Mouse (Mus musculus) kidney, adult 18-20 months (tissue): ENCODE data around the gene Astn2.

Source experiments
- DNase-seq: peaks from one replicate; pipeline ENCODE4 v3.0.0; 2021

Astn2 gene

DNA sequence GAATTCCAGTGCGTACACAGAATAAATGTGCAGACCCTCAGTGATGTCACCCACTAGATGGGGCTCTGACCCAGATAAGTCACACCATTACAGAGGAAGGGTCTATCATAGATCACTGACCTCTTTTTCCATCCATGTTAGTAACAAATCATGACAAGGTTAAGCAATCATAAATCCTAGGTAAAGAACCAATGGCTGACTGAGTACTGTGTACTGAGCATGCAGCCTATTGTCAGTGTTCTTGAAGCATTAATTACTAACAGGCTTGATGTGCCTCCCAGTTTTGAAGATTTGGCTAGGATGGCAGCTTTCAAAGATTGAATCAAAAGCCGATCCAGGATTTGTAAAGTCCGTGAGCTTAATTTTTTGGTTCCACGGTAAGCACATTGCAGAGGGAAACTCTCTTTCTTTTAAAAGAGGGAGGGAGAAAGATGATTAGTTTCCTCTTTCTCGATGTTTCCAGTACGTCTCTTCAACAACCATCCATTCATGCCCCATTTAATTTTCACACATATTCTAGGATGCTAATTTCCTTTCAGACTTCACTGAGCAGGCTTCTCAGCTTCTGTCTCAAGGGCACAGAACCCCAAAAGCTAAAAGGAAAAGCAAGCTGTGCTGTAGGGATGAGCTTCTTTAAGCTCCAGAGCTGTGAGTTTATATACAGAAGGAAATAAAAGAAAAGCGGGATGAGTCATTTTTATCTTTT, 93.9 kb downstream of the Astn2 start:
- no peak for DNase-seq

DNA sequence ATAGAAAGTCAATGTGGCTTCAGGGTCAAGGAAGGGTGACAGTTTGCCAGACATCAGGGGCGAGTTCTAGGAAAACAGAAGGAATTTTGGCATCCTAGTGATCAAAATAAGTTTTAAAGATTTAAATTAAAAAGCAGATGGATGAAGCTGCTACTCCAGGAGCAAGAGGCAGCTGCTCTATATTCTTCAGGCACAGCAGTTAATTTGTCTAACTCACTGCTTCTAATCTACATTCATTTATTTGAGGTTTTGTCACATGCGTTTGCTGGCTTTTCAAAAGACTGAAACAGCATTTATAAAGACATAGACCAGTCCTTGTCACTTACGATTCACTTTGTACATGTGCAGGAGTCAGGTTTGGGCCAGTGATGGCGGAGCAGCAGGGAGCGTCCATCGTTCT, 98.0 kb downstream of the Astn2 start:
- no peak for DNase-seq

DNA sequence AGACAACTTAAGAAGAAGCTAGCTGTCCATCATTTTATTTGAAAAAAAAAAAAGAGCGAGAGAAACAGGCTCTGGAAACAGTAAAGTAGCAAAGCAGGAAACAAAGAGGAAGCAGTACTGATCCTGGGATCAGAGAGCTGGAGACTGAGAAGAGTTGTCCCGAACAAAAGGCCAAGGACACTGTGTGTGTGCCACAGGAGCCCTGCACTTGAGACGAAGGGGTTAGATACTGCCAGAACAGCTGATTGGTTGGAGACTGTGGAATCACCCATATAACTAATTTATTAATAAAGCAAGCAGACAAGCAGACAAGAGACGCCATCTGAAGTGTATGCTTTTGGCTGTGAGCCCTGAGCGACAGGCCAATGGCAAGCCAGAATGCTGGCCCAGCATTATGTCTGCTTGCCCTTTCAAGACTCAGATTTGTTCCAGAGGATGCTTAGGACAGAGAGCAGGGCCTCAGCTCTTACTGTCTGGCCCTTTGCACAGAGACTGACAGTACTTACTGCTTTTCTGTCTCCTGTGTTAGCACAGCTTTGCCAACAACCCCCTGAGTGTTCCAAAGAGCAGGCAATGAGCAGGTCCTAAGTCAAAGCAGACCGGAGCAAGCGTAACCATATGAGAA, 101.6 kb downstream of the Astn2 start:
- DNase-seq: no peak

- no peak for DNase-seq
These were observed 119.4 kb downstream of the Astn2 start for GRCm38 (mm10) chr4:66285034-66285433.

- no peak for DNase-seq
These were observed 128.3 kb downstream of the Astn2 start for GRCm38 (mm10) chr4:66276096-66276495.

GRCm38 (mm10) chr4:66271550-66272117, 132.8 kb downstream of the Astn2 start:
- DNase-seq: no peak

- no peak for DNase-seq
These were observed 140.4 kb downstream of the Astn2 start for GRCm38 (mm10) chr4:66264031-66264430.

DNA sequence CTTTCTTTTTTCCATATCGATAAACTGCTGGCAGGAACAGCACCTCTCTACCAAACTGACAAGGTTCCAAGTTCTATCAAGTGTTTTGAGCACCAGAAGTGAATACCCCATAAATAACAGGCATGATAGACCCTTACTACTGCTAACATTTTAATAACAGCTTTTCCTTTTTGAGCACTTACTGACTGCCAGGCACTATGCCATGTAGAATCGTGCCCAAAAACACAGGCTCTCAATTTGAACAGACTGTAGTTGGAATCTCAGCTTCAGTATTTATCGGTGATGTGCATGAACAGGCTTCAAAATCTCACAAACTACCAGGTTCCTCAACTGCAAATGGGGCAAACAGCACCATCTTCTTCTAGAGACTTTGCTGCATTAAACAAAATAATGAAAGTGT, 143.1 kb downstream of the Astn2 start:
- DNase-seq: no peak

GRCm38 (mm10) chr4:66258905-66259304, 145.5 kb downstream of the Astn2 start:
- no peak for DNase-seq

DNA sequence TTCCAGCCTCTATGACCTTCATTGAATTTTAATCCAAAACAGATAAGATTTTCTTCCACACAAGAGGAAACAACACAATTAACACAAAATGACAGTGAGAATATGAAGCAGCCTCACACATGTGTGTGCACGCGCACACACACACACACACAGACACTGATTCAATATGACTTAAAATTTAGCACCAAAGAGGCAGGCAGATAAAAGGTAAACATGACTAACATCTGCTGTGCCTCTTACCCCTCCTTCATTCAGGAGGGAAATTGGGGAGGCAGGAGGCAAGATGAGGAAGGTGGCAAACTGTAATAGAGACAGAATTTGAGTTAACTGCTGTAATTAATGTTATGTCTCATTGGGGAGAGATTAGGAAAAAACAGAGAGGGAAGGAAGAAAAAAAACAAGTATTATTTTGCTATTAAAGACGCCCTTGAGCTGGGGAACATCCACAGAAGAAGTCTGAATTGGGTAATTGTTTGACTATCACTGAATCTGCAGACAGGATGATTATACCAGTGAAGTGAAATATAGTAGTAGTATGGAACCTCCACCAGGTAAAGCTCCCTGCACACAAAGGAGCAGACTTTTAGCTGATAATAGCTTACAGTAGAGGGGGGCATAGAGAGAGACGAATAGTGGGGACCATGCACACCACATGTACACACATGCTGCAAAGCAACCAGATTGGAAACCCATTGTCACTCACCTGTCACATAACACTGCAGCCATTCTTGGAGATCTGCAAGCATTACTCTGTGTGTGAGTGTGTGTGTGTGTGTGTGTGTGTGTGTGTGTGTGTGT, 149.5 kb downstream of the Astn2 start:
- no peak for DNase-seq

DNA sequence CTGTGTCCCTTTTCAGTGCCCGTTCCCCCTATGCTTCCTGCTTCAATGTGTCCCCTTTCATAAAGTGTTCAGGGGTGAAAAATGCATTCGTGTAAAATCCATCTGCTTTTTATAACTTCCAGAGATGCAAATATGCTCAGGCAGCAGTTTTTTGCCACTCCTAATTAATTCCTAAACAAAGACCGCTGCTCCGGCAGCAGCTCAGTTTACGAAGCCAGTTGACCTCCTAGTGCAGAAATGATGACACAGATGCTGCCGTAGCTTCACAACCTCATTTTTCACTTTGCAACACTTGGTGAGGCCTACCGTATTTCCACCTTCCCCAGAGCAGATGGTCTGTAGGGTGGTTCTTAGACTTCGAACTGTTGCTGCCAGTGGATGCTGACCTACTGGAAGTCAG, 155.9 kb downstream of the Astn2 start:
- no peak for DNase-seq

- DNase-seq: no peak
These were observed 161.7 kb downstream of the Astn2 start for GRCm38 (mm10) chr4:66242683-66243082.

DNA sequence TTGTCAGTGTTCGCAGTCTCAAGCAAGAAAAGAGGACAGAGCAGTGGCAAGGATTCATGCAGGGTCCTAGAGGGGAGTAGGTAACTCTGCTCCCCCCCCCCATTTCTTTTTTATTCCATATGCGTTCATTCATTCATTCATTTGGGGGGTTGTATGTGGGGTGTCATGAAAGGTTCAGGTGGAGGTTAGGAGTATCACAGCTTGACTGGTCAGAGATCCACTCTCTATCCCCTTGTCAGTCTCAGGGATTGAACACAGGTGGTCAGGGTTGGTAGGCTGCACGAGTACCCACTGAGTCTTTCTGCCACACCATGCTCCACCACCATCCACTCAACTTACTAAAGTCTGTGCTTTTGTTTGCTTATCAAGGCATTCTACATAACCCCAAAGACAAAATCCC, 171.6 kb downstream of the Astn2 start:
- no peak for DNase-seq

DNA sequence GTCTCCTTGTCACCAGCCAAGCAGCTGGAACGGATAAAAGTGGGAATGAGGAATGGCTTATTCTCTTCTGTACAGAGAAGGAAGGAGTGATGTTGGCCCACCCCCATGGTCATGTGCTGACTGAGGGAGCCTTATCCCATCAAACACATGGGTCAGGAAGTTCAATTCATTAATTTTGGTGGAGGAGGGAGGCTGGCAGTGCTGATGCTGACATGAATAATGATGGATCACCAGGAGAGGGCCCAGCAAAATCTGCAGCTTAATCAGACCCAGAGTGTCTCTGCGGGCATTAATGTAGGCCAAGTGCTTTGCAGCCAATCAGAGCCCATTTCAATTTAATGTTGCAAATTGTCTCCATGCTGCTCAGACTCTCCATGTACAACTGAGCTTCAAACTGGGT, 172.1 kb downstream of the Astn2 start:
- no peak for DNase-seq

DNA sequence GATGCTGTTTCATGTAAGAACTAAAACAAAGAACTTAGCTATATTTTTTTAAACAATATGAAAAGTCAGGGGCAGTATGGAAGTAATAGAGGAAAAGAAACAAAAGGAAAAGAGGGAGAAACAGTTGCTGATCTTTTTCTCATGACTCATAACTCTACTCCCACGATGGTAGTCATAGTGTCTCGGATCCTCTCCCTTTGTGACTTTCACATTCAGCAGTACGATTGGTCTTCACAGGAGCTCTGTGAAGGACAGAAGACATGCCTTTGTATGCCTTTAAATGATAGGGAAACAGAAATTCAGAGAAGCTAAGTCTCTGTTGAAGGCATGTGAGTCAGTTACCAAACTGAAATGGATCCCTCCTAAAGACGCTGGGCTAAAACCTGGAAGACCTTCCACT, 173.7 kb downstream of the Astn2 start:
- no peak for DNase-seq

GRCm38 (mm10) chr4:66222602-66223317, 181.7 kb downstream of the Astn2 start:
- no peak for DNase-seq

GRCm38 (mm10) chr4:66215170-66215618, 189.2 kb downstream of the Astn2 start:
- no peak for DNase-seq

DNA sequence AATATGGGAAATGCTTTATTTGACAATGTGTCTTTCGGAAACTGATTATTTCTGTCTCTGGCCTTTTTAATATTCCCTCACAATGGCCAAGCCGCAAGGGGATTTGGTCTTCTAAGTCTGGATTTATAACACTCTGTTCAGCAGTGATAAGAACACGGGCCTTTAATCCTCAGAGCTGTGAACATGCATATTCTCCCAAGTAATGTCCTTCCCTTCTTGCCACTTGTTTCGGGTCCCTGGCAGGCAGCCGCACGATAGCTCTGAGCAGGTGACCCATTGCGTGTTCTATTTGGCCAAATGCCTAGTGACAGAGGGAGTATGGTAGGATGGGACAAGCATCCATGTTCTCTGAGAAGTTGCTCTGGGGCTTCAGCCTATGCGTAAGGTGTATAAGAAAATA, 214.8 kb downstream of the Astn2 start:
- no peak for DNase-seq

GRCm38 (mm10) chr4:66175887-66176533, 228.4 kb downstream of the Astn2 start:
- DNase-seq: no peak

DNA sequence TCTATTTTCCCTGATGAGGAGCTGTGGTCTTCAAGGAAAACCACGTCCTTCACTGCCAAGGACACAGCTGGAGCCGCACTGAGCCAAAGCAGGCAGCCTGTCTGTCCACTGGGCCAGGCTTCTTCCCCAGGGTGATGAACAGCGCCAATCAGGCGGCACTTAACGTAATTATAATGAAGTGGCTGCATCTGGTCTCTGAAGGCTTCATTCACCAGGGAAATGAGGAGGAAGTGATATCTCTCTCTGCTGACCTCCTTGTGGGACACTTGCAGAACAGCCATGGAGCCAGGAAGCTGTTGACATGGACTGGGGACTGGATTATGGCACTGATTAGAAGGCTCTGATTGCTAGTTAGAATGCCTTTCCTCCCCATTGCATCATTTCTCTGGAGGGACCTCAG, 232.8 kb downstream of the Astn2 start:
- no peak for DNase-seq

GRCm38 (mm10) chr4:66170787-66171186, 233.6 kb downstream of the Astn2 start:
- DNase-seq: no peak

- DNase-seq: no peak
These were observed 234.9 kb downstream of the Astn2 start for GRCm38 (mm10) chr4:66169485-66169884.
